Mouse (Mus musculus) retina, embryonic 14.5 days (tissue): ENCODE measurements around the gene Lrpprc.
"Not testable (repeated sequence)": the region's sequence is repeated elsewhere in the genome, so short reads cannot be mapped to it uniquely, and the experiment has no call there.

Experiments used
- DNase-seq: peaks from one replicate; pipeline ENCODE4 v3.0.0-alpha.2; 2015; ENCODE audit warnings: low spot score

The Lrpprc gene

DNA sequence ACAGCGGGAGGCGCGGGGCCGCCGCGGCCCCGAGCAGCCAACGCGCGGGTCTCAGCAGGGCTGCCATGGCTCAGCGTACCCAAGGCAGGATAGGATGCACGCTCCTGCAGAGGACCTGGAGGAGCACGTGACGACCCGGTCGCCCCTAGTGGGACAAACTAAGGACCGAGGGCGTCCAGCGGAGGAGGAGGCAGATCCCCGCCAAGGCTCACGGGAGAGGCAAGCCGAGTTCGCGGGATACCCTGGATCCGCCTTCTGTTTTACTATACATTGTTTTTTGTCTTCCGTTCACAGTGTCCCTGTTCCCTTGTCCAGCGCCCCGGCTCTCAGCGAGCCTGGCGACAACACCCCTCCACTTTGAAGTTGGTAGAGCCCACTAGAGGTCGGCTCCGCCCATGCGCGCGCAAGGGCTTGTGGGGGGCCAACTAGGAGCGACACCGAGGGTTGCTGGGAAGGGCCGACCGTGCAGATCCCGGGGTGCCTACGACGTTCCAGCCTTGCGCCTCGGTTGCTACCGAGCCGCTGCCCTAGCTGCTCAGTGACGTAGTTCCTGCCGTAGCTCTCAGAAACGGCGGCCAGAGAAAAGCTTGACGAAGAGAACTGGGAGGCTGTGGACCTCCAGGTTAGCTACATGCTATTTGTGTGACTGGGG, at the start of gene Lrpprc:
Gene Lrpprc, minus strand, starts transcription at position 343 of the 652 bp plus-strand sequence.
- peak; percentile 96 for DNase-seq

DNA sequence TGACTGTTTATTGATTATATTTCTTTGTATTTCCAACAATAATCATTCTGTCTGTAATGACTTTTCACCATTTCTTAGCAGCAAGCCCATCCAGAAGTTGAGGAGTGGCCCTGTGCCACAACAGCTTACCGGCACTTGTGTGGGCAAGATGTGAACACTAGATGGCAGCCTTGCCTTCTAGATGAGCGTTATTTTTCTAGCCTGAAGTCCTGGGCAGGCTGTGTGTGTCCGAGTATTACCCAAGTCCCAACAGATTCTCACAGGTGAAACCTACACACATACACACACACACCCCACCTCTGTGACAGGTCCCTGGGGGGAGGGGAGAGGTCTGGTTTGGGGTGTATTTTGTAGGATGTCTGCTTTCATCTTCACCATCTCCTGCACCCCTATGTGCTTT, 47.2 kb upstream of the Lrpprc start:
- peak; percentile 90 for DNase-seq

DNA sequence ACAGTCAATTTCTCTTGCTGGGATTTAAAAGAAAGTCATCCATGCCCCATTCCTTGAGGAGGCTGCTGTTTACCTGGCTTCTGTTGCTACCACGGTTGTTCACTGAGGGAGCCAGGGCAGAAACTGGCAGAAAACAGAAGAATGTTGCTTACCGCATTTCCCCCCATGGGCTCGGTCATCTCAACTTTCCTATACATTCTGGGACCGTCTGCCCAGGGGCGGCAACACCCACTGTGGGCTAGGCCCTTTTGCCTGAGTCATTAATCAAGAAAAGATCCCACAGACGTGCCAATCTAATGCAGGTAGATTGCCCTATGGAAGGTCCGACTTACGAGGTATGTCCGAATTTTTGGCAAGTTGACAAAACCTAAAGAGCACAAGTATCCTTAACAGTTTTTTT, 44.7 kb upstream of the Lrpprc start:
- DNase-seq: no peak

DNA sequence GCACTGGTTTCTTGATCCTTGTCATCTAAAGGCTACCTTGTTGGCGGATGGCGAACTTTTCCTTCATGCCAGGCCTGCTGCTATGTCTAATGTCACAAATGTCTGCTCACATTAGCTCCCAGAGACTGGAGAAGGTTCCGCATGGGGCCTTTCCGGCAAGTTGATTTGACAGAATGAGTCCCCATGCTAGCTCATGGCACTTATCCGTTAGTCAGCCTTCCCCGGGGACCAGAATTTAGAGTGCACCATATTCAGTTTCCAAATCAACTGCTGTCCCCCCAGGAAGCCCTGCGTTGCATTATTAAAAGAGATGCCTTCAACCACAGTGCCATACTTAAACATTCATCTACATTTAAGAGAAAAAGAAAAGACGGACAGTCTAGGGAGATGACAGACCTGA, 41.8 kb upstream of the Lrpprc start:
- peak; percentile 79 for DNase-seq

DNA sequence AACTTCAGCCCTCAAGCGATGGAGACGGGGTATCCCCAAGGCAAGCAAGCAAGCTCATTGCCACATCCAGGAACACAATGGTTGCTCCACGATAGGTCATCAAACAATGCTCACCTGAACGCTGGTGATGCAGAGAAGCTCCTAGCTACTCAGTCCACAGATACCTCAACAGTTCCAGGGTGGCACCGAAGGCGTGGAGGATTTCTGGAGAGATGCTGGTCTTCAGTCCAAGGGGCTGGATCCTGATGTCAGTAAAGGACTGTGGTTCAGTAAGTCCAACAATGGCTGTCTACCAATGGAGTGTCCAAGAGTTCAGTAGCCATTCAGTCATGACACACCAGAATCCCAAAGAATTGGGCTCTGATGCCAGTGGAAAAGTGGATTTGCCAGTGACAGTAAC, 37.7 kb upstream of the Lrpprc start:
- DNase-seq: no peak

DNA sequence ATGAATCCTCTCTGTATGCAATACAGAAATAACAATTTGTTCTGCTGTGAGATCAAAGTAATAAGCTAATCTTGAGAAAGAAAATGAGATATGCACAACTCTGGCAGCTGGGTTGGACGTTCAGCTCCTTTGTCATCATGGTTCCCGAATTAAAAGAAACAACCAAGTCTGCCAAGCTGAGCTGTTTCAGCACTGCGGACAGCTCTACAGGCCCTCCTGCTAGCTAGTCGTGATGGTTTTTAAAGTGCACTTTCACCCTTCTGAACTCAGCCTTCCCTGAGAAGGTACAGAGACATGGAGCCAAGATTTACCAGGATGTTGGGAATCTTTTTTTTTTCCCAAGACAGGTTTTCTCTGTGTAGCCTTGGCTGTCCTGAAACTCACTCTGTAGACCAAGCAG, 30.0 kb upstream of the Lrpprc start:
- peak; percentile 67 for DNase-seq

DNA sequence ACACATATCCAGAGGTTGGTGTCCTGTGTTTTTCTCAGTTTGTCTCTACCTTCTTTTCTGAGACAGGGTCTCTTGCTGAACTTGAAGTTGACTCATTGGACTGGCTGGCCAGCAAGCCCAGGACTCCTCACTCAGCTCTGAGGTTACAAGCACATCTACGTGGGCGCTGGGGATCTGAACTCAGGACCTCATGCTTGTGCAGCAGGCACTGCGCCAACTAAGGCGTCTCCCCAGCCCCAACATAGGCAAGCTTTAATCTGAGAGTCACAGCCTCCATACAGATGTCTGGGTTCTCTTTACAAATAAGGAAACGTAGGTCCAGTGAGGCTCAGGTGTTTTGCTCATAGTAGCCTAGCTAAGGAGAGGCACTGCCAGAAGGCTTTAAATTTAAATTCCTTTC, 27.8 kb upstream of the Lrpprc start:
- DNase-seq: no peak

DNA sequence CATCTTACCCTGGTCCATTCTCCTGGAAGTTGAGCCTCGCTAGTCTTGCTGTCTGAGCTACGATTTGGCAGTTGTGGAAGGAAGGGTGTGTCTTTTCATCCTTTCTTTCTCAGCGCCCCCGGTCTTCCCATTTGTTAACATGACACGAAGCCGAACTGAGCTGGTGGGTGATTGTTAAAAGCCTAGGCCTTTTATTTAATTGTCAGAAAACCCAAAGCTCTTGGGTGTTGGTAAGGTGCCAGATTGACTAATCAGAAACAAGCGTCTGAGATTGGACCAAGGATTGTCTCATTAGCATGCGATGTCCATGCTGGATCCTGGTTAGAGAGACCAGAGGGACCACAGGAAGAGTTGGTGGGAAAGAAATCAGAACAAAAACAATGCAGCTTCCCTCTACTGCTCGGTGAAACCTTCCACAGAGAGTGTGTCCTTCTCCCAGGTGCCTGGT, 25.4 kb upstream of the Lrpprc start:
- DNase-seq: no peak

DNA sequence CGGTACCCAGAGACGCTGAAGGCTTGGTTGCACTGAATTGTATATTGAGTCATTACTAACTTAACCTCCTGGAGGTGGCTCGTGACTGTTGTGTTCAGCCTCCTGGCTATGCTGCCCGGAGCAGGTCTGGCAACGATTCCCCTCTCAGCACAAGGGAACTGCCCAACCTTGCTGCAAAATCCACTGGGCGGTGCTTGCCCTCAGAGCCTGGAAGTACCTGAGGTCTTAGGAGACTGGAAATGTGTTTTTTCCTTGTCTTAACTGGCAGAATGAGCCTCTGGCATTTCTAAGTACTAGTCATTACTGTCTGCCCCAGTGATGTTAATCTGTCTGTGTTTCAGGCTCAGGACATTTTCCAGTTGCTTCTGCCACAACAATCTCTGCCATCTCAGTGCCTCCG, 24.3 kb upstream of the Lrpprc start:
- DNase-seq: peak; percentile 17

DNA sequence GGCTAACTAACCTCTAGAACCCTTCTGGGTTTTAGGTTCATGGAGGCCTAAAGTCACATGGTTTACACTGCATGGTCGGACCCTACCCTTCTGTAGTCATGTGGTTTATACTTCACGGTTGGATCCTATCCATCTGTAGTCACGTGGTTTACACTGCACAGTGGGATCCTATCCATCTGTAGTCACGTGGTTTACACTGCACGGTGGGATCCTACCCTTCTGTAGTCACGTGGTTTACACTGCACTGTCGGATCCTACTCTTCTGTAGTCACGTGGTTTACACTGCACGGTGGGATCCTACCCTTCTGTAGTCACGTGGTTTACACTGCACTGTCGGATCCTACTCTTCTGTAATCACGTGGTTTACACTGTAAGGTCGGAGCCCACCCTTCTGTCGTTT, 23.6 kb upstream of the Lrpprc start:
- DNase-seq: not testable (repeated sequence)

DNA sequence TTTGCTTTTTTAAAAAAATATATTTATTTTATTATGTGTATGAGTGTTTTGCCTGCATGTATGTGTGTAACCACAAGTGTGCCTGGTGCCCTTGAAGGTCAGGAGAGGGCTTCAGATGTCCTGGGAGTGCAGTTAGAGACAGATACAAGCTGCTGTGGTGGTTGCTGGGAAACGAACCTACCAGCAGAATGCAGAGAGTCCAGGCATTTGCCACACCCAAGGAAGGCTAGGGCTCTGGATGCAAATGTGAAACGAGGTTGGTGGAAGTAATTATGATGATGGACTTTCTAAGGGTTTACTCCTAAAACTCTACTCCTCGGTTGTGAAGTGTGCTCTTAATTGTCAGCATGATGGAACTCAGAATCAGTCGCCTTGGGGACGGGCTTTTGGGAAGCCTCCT, 1.4 kb upstream of the Lrpprc start:
- DNase-seq: no peak

DNA sequence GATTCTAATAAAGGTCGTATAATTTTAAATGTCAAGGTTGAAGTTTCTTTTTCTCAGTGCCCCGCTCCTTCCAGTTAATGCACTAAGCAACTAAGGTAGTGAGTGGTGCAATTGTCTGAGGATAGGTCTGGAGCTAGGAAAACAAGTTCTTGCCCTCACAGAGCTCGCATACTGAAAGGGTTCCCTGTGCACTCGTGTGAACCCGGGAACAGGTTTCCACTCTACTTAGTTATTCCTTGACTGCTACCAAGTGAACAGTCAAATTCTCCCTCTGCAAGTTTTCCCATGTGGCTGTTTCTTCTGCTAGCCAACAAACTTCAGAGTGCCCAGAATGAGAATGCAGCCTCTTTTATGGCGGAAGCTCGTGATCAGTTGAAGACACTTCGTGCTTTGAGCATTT, 567 bp upstream of the Lrpprc start:
- DNase-seq: no peak

DNA sequence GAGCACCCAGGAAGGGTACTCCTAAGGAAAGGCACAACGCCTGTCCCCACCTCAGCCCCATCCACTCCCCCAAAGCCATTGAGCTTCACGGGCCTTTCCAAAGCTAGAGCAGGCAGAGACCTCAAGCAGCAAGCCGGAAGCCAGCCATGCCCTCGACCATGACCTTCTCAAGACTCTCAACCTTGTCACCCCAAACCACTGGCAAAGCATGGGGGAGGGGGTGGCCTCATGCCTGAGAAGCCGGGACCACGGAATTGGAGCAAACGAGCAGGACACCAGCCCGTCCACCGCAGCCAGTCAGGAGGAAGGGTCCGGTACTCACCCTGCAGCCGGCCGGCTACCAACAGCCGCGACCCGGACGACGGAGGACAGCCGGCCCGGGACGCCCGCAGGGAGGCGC, 546 bp downstream of the Lrpprc start:
- no peak for DNase-seq

DNA sequence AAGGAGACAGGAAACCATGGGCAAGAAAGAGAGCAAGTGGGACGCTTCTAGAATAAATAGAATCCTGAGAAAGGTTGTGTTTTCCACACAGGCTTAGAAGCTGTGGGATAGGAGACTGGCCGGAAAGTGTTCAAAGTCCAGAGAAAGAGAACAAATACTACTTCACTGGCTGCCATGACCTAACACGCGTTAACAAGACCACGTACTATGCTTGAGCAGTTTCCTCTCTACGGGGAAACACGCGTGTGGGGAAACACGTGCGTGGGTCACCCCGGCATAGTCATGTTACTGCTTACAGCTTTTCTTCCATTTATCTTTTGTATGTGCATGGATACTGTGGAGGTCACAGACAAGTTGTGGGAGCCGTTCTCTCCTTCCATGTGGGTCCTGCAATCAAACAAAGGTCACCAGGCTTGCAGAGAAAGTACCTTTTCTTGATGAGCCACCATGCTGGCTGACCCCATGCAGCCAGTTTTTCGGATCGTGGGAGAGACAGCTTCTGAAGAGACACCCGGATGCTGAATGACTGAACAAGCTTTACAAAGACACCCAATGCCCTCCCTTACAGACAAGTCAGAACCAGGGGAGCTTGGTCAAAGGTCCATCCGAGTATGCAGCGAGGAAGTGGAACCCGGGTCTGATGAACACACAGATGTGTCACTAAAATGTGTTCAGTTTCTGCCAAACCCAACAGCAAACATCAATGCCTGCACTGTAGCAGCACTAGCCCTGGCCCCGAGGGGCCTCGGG, 2.0 kb downstream of the Lrpprc start:
- no peak for DNase-seq

DNA sequence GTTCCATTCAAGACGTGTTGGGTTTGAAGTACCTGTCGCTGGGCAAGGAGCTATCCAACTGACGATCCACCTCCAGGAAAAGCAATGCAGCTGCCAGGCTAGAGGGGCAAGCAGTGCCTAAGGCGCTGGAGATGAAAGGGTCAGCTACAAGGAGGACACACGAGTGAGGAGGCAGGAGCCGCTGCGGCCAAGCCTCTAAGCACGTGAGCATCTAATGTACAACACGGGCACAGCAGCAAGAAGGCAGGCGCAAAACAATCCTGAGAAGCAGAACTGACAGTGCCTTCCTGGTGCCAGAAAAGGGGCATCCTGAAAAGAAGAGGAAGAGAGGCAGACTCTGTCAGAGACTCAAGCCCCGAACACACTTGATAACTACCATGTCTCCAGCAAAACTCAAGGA, 3.1 kb downstream of the Lrpprc start:
- DNase-seq: no peak

DNA sequence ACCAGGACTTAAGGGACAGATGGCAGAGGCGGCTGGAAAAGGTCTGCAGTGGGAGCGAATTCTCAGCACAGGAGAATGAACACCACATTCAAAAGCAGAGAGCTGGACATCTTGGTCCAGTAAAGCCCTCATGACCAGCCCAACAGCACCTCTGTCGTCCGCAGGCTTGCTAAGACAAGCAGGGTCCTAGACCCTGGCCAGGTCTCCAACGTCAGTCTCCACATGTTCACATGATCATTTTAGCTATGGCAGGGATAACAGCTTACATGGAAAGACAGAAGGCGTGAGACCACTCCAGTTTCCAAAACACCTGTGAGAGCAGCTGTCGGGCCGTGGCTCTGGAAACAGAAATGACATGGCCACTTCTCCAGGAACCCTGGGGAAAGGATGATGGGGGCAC, 3.7 kb downstream of the Lrpprc start:
- no peak for DNase-seq

DNA sequence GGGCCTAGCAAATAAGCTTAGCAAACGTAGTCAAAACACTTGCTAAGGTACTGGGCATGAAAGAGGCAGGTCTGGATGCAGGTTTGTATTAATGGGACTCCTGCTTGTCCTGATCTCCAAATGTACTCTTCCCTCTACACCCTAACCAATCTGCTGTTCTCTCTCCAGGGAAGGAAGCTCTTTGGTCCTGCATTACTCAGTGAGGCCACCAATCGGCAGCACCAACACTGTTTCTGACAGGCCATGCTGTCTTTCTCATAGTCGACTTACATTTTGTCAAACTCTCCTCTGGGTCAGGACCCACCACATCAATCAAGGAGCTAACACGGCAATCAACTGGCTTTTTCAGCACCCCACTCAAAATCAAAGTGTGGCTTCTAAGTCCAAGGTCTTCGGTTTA, 5.4 kb downstream of the Lrpprc start:
- no peak for DNase-seq

DNA sequence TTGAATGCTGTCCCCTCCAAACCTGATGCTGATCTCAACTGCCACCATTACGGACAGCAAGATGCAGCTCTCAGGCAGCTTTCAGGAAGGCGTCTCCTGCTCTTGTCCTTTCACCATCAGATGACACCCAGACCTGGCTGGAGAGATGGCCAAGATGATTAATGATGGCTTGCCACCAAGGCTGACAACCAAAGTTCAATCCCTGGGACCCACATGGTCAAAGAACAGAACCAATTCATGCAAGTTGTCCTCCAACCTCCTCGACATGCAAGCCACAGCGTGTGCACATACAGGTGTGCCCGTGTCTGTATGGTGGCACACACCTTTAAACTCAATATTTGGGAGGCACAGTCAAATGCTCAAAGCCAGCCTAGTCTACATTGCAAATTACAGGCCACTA, 7.1 kb downstream of the Lrpprc start:
- no peak for DNase-seq

DNA sequence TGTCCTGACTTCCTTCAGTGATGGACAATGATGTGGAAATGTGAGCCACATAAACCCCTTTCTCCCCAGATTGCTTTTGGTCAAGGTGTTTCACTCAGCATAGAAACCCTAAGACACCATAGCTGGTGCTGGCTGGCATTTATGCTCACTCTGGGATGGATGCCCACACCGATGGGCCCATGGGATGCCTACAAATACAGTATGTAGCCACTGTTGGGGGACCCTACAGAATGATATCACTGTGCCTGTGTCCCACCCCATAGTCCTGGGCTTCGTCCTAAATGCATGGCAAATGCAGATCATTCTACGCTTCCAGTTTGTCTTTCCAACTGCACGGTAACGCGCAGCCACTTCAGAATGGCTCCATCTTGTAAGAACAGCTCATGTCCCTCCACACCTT, 10.3 kb downstream of the Lrpprc start:
- no peak for DNase-seq

DNA sequence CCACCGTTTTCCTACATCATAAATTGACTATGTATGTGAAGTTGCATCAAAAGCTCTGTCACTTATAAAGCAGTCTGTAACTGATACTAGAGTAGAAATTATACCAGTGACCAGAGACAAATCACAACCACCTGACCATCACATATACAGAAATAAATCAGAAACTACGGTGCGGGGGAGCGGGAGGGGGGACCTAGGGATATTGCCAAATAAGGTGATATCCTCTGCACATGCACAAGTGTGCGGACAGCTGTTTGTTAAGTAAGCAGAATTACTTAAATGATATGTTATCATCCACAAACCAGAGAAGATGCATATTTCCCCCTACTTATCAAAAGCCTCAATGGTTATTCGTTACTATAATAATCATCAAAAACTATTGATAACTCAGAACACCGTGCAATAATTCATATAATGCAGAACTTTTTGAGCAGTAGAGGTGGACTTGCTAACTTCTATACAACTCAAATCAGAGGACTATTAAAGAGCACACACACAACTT, 12.1 kb downstream of the Lrpprc start:
- DNase-seq: no peak

DNA sequence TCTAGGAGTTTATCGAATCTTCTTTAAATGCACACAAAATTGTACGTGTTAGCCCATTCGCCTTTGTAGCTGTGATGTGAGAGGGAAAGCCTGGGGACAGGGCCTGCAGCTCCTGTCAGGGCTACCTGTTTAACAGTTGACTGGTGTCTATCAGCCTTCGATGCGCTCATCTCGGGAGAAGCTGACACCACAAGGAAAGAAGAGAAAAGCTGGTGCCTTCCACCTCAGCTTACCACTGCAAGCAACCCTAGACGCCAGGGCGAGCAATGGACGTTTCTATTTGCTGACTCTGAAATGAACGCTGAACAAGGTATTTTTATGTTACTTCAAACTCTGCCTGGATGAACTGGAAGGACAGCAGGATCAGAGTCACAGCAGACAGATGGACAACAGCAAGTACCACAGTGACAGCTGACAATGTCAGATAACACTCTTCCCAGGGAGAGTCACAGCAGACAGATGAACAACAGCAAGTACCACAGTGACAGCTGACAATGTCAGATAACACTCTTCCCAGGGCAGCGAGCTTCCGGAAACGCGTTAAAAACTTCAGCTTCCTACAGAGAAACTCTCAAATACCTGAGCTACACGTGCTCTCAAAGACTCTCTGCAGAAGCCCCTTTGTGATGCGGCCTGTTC, 14.1 kb downstream of the Lrpprc start:
- no peak for DNase-seq

DNA sequence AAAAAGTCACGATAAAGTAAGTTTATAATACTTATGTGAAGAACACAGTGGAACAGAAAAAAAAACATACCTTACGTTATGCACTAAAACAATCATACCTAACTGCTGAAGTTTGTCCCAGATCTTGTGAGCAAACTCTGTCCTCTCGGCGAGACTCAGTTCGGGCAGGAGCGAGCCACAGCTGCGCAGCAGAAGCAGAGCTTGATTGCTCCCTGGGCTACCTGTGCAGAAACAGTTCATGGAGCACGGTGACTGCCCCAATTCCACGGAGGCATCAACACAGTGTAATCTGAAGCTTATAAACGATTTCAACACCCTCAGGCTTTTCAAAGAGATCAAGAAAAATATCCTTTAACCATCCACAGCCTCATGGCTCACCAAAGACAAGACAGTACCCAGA, 15.3 kb downstream of the Lrpprc start:
- DNase-seq: no peak

DNA sequence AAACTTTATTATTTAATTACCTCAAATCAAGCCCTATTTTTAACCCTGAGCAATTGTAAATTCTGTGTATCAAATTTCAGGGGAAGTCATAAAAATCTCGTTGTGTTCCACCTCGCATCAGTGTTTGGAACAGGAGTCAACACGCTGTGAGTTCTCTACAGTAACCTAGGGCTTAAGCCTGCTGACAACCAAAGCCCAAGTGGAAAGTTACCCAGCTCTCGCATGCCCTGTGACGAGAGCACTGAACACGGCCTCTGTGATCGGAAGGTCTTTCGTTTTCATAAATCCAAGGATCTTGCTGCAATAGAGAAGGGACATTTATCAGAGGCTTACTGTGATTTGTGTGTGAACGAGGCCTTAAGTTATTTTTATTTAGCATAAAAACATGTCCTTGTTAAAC, 18.7 kb downstream of the Lrpprc start:
- DNase-seq: no peak
